In the genomic region with DNA sequence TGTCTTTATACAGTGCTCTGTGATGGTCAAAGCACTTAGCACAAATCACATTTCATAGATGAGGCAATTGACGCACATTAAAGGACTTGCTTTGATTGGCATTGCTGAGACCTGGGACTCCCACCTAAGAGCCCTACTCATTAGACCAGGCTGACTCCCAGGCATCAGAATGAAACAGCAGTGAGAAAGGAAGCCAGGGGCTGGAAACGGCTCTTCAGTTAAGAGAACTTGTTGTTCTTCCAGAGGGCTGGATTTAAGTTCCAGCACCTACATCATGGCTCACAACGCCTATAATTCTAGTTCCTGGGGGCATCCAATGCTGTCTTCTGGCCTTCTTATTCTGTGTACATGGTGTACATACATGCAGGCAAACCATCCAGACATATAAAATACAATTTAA, we compare ENCODE assay signal across 11 mouse cellular contexts.
A peak's percentile ranks its signal among the peaks of the same experiment; 100 is the strongest.
DNase-seq lines count a peak whose midpoint lies in the region; ATAC-seq and TF ChIP-seq lines count a peak whose summit lies in the region.
"Had no signal": no experiment of that assay in that cellular context is flagged by ENCODE, and none has a peak within 500 bp of the region (broad histone marks: within the 10 kb centered on the region; RNA-seq: fewer than 3 reads in every experiment).

No protein-coding gene starts in this region.

- no peak for TF ChIP-seq CTCF in lung, embryonic 14.5 days (IDR thresholded peaks at IDR 0.05; ENCODE audit: low read depth)
- no peak for TF ChIP-seq CTCF in lung, postnatal 0 days (IDR thresholded peaks at IDR 0.05)
- no peak for TF ChIP-seq CTCF in heart, postnatal 0 days (IDR thresholded peaks at IDR 0.05; ENCODE audit: low read depth)
- no peak for TF ChIP-seq CTCF in thymus, adult 2 months (IDR thresholded peaks at IDR 0.05; ENCODE audit: borderline replicate concordance, control insufficient read depth, extremely low read depth, insufficient read depth, low read length, poor library complexity)

- no peak for ATAC-seq in heart, embryonic 11.5 days (replicated peaks; ENCODE audit: insufficient number of reproducible peaks, low FRiP score, low TSS enrichment)
- ATAC-seq in lung, embryonic 14.5 days (ENCODE audit: insufficient read depth) = no peak
- no peak for ATAC-seq in lung, postnatal 0 days
- ATAC-seq in heart, postnatal 0 days (ENCODE audit: insufficient read depth, low read depth) = no peak
- ATAC-seq in stomach, embryonic 16.5 days (ENCODE audit: insufficient read depth, low FRiP score) = no peak

- H3K9ac ChIP-seq in heart, embryonic 11.5 days (ENCODE audit: low read depth, low read length) = no peak overlapping the region
- H3K9ac ChIP-seq in lung, embryonic 14.5 days = no peak overlapping the region
- H3K9ac ChIP-seq in lung, postnatal 0 days (replicated peaks; ENCODE audit: low read depth) = no peak overlapping the region
- H3K9ac ChIP-seq in heart, postnatal 0 days (replicated peaks; ENCODE audit: low read depth, low read length) = no peak overlapping the region
- H3K9ac ChIP-seq in stomach, embryonic 16.5 days (ENCODE audit: low read length) = 0 out of 2 replicates have a peak overlapping the region, but pooled peaks have one; percentile 28
- H3K9ac ChIP-seq: liver, embryonic 13.5 days; neural tube, embryonic 12.5 days had no signal

- no peaks in the 10 kb centered on the region for H3K9me3 ChIP-seq in heart, embryonic 11.5 days (replicated peaks; ENCODE audit: control insufficient read depth, low read length)
- H3K9me3 ChIP-seq in lung, embryonic 14.5 days (ENCODE audit: low read depth, low read length) = no peaks in the 10 kb centered on the region
- no peaks in the 10 kb centered on the region for H3K9me3 ChIP-seq in lung, postnatal 0 days (ENCODE audit: low read length)
- H3K9me3 ChIP-seq in heart, postnatal 0 days (replicated peaks; ENCODE audit: control insufficient read depth, low read length) = no peaks in the 10 kb centered on the region
- no peaks in the 10 kb centered on the region; the same call in 1 of the 2 replicates for H3K9me3 ChIP-seq in stomach, embryonic 16.5 days (replicated peaks; ENCODE audit: control insufficient read depth, low read length)
- H3K9me3 ChIP-seq: G1E; liver, embryonic 13.5 days; neural tube, embryonic 12.5 days had no signal

- no peak overlapping the region for H3K4me2 ChIP-seq in heart, embryonic 11.5 days
- no peak overlapping the region; the same call in 1 of the 2 replicates for H3K4me2 ChIP-seq in lung, embryonic 14.5 days
- H3K4me2 ChIP-seq in lung, postnatal 0 days (replicated peaks; ENCODE audit: low read depth, low read length) = no peak overlapping the region
- no peak overlapping the region for H3K4me2 ChIP-seq in heart, postnatal 0 days (ENCODE audit: low read depth, low read length)
- peak overlapping the region; percentile 6; the same call in 1 of the 2 replicates for H3K4me2 ChIP-seq in stomach, embryonic 16.5 days (ENCODE audit: low read depth, low read length)
- H3K4me2 ChIP-seq: liver, embryonic 13.5 days; neural tube, embryonic 12.5 days had no signal

- H3K27me3 ChIP-seq in heart, embryonic 11.5 days (ENCODE audit: control insufficient read depth, insufficient read depth, low read length) = no peaks in the 10 kb centered on the region
- no peaks in the 10 kb centered on the region for H3K27me3 ChIP-seq in lung, embryonic 14.5 days (ENCODE audit: insufficient read depth, low read length)
- H3K27me3 ChIP-seq in lung, postnatal 0 days (replicated peaks; ENCODE audit: insufficient read depth, low read length) = no peaks in the 10 kb centered on the region
- no peaks in the 10 kb centered on the region for H3K27me3 ChIP-seq in heart, postnatal 0 days (ENCODE audit: control insufficient read depth, insufficient read depth, low read length)
- H3K27me3 ChIP-seq in stomach, embryonic 16.5 days (ENCODE audit: control insufficient read depth, insufficient read depth, low read length) = no peaks in the 10 kb centered on the region
- H3K27me3 ChIP-seq in thymus, adult 2 months (ENCODE audit: control insufficient read depth, insufficient read depth, low read length) = no peaks in the 10 kb centered on the region
- H3K27me3 ChIP-seq: liver, embryonic 13.5 days; neural tube, embryonic 12.5 days had no signal

- no peak overlapping the region for H3K4me3 ChIP-seq in heart, embryonic 11.5 days (ENCODE audit: low read depth, low read length)
- no peak overlapping the region for H3K4me3 ChIP-seq in lung, embryonic 14.5 days (ENCODE audit: low read depth, low read length)
- H3K4me3 ChIP-seq in lung, postnatal 0 days (ENCODE audit: low read depth, low read length) = no peak overlapping the region
- H3K4me3 ChIP-seq in heart, postnatal 0 days (ENCODE audit: low read depth, low read length) = no peak overlapping the region
- H3K4me3 ChIP-seq in stomach, embryonic 16.5 days (replicated peaks; ENCODE audit: low read length) = no peak overlapping the region
- no peak overlapping the region for H3K4me3 ChIP-seq in thymus, adult 2 months (ENCODE audit: control insufficient read depth, insufficient read depth, low read length)
- H3K4me3 ChIP-seq: liver, embryonic 13.5 days; neural tube, embryonic 12.5 days had no signal

- no peak for TF ChIP-seq EP300 in lung, postnatal 0 days (IDR thresholded peaks at IDR 0.05)
- TF ChIP-seq EP300 in heart, postnatal 0 days (IDR thresholded peaks at IDR 0.05; ENCODE audit: low read depth) = no peak

- peaks cover 13% of the 10 kb centered on the region; the same call in 1 of the 2 replicates for H3K4me1 ChIP-seq in heart, embryonic 11.5 days (ENCODE audit: control insufficient read depth, insufficient read depth, low read length)
- peaks cover 23% of the 10 kb centered on the region for H3K4me1 ChIP-seq in lung, embryonic 14.5 days (ENCODE audit: insufficient read depth)
- H3K4me1 ChIP-seq in lung, postnatal 0 days (ENCODE audit: insufficient read depth, low read depth, low read length) = peaks cover 5% of the 10 kb centered on the region; the same call in 1 of the 2 replicates
- peaks cover 13% of the 10 kb centered on the region for H3K4me1 ChIP-seq in heart, postnatal 0 days (ENCODE audit: control insufficient read depth, insufficient read depth)
- peaks cover 23% of the 10 kb centered on the region for H3K4me1 ChIP-seq in stomach, embryonic 16.5 days (ENCODE audit: control insufficient read depth, insufficient read depth, low read length)
- H3K4me1 ChIP-seq in thymus, adult 2 months (replicated peaks; ENCODE audit: control insufficient read depth, insufficient read depth, low read length) = no peaks in the 10 kb centered on the region
- H3K4me1 ChIP-seq: liver, embryonic 13.5 days had no signal

- H3K36me3 ChIP-seq in heart, embryonic 11.5 days (ENCODE audit: control insufficient read depth, insufficient read depth, low read length) = no peaks in the 10 kb centered on the region
- H3K36me3 ChIP-seq in lung, embryonic 14.5 days (ENCODE audit: insufficient read depth) = no peaks in the 10 kb centered on the region
- H3K36me3 ChIP-seq in lung, postnatal 0 days (ENCODE audit: insufficient read depth, low read length) = no peaks in the 10 kb centered on the region
- H3K36me3 ChIP-seq in heart, postnatal 0 days (replicated peaks; ENCODE audit: control insufficient read depth, insufficient read depth, low read length) = no peaks in the 10 kb centered on the region
- H3K36me3 ChIP-seq in stomach, embryonic 16.5 days (ENCODE audit: control insufficient read depth, insufficient read depth, low read length) = no peaks in the 10 kb centered on the region
- no peaks in the 10 kb centered on the region for H3K36me3 ChIP-seq in thymus, adult 2 months (ENCODE audit: control insufficient read depth, insufficient read depth, low read length)
- H3K36me3 ChIP-seq: G1E; liver, embryonic 13.5 days; neural tube, embryonic 12.5 days had no signal

- WGBS in heart, embryonic 11.5 days (ENCODE audit: insufficient replicate concordance) = 66% methylated on average over 3 of the region's 3 CpGs
- 80% methylated on average over 3 of the region's 3 CpGs for WGBS in lung, embryonic 14.5 days
- WGBS in lung, postnatal 0 days = 67% methylated on average over 3 of the region's 3 CpGs
- 72% methylated on average over 3 of the region's 3 CpGs for WGBS in heart, postnatal 0 days
- 74% methylated on average over 3 of the region's 3 CpGs for WGBS in stomach, embryonic 16.5 days
- 90% methylated on average over 3 of the region's 3 CpGs for WGBS in thymus, adult 2 months

- no peak for TF ChIP-seq POLR2A in thymus, adult 2 months (IDR thresholded peaks at IDR 0.05; ENCODE audit: control insufficient read depth, extremely low read depth, insufficient read depth, low read length, poor library complexity)

- peak; percentile 35 to 47 for DNase-seq in heart, adult 18-20 months
- DNase-seq in lung, embryonic 14.5 days = no peak
- DNase-seq in lung, postnatal 0 days (ENCODE audit: low spot score) = no peak
- no peak for DNase-seq in heart, postnatal 0 days (ENCODE audit: low spot score)
- DNase-seq in thymus, adult 2 months = no peak
- DNase-seq: cerebellum, adult 9-11 months; liver, embryonic 13.5 days had no signal

- no peak overlapping the region for H3K27ac ChIP-seq in heart, embryonic 11.5 days (ENCODE audit: low read depth, low read length)
- H3K27ac ChIP-seq in lung, embryonic 14.5 days (ENCODE audit: low read depth) = peak overlapping the region; percentile 75
- no peak overlapping the region for H3K27ac ChIP-seq in lung, postnatal 0 days (ENCODE audit: low read length)
- 0 out of 2 replicates have a peak overlapping the region, but pooled peaks have one; percentile 59 for H3K27ac ChIP-seq in heart, postnatal 0 days (ENCODE audit: low read depth)
- peak overlapping the region; percentile 58 for H3K27ac ChIP-seq in stomach, embryonic 16.5 days (ENCODE audit: low read length)
- H3K27ac ChIP-seq in thymus, adult 2 months (ENCODE audit: control insufficient read depth, insufficient read depth, low read length) = no peak overlapping the region
- H3K27ac ChIP-seq: liver, embryonic 13.5 days; neural tube, embryonic 12.5 days had no signal

Comparison
In these comparisons a context has a peak if more than half of its experiments do, and no peak if none do; other contexts are left out.
1. DNase-seq: peak in heart, adult 18-20 months (2 of 2); none in lung, embryonic 14.5 days (single experiment), lung, postnatal 0 days (single experiment), heart, postnatal 0 days (single experiment) and thymus, adult 2 months (single experiment).
2. H3K27ac ChIP-seq: peak in lung, embryonic 14.5 days (single experiment), heart, postnatal 0 days (single experiment) and stomach, embryonic 16.5 days (single experiment); none in heart, embryonic 11.5 days (single experiment), lung, postnatal 0 days (single experiment) and thymus, adult 2 months (single experiment).